Mouse (Mus musculus): Measurements from ENCODE around the gene Chpf.

DNA sequence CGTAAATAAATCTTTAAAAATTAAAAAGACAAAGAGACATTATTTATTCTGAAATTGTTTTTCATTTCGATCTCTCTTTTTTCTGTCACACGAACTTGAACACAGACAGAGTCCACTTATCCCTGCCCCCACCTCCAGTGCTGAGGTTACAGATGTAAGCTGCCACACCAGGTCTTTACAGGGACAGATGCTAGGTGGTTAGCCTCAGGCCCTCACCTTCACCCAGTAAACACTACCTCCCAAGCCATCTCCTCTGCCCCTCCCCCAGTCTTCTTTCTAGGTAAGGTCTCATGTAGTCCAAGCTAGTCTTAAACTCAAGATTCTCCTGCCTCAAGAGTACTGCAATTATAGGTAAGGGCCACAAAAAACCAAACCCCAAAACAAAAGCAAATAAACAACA, 33.4 kb upstream of the Chpf start:
- TF ChIP-seq CTCF (IDR thresholded peaks at IDR 0.05) (no peak), EP300 (IDR thresholded peaks at IDR 0.05) (no peak)
